Mouse (Mus musculus): ENCODE measurements around the gene Mapk9.
A peak's percentile ranks its signal among the peaks of the same experiment; 100 is the strongest.

The Mapk9 gene

DNA sequence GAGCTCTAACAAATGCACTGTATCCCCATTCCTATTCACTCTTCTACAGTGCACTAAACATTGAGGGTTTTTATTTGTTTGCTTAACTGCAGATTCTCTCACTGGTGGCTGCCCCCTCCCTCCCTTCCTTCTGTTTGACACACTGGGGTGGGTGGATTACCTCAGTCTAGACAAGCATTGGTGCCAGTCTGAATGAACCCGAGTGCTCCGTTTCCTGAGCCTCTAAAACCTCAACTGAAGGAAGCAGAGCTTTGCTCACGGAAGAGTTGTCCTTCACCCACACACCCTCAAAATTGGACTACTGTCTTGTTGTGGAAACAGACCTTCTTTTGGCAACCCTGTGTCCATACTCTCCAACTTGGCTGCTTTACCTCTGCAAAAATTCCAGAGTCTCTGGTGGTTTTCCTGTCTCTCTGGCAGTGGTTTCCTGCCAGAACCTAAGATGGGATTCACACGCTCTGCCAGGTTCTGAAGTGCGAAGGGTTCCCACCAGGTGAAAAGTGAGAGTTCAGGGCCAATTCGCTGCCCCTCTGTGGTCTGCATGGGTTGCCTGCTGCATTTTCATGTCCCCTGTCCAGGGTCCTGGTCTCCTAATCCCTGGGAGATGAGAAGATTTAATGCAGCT is 49.5 kb downstream of the Mapk9 start:
- no peak for DNase-seq (ENCODE audit: low spot score)

DNA sequence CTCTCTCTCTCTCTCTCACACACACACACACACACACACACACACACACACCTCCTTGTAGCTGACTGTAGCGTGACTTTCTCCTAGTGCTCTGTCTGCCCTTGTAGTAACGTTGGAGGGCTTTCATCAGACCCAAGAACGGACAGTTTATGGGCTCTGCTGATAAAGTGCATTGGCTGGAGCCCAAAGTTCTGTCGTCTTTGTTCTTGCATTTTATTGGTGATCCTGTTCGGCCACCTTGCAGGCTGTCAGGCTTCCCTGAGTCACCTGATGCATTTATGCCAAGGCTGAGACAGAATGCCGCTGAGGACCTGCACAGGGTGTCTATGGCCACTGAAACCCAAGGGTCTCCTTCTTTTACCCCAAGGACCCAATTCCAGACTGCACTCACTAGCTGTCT is 53.5 kb downstream of the Mapk9 start:
- no peak for DNase-seq (ENCODE audit: low spot score)

- no peak for DNase-seq (ENCODE audit: low spot score)
These were observed 54.6 kb downstream of the Mapk9 start for GRCm38 (mm10) chr11:49900962-49901658.

DNA sequence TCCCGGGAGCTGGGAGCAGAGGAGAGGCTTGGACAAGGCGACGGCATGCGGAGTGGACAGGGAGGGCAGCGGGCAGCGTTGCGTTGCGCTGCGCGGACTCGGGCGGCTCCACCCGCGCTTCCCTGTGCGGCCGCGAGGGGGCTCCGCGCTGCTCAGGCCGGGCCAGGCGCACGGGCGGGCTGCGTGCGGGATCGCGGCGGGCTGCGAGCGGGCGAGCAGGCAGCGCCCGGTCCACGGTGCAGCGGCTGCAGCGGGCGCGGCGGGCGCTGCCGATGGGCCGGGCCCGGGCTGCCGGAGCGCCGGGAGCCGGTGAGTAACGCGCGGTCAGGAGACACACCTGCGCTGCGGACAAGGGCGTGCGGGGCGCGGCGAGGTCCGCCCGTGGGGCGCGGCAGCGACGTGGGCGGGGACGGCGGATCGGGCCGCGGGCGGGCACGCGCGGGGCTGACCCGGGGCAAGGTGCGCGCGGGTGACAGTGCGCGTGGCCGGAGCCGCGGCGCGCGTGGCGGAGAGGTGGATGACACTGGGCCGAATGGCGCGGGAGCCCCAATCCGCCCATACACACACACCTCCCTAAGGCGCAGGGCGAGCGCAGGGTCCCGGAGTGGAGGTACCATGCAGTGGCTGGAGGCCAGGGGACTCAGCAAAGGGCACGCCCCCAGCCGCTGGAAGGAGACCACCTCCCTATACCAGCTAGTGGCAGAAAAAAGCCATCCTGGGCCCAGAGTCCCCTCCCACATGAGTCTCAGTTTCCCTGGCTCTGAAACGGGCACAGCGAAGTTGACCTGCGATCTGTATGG is 55.3 kb downstream of the Mapk9 start, which contains the start of gene Rasgef1c:
TSS of gene Rasgef1c (plus strand) at position 177 of the 800 bp plus-strand sequence.
- DNase-seq (ENCODE audit: low spot score): peak; percentile 20

GRCm38 (mm10) chr11:49903333-49903732 is 56.8 kb downstream of the Mapk9 start:
- DNase-seq (ENCODE audit: low spot score): no peak

DNA sequence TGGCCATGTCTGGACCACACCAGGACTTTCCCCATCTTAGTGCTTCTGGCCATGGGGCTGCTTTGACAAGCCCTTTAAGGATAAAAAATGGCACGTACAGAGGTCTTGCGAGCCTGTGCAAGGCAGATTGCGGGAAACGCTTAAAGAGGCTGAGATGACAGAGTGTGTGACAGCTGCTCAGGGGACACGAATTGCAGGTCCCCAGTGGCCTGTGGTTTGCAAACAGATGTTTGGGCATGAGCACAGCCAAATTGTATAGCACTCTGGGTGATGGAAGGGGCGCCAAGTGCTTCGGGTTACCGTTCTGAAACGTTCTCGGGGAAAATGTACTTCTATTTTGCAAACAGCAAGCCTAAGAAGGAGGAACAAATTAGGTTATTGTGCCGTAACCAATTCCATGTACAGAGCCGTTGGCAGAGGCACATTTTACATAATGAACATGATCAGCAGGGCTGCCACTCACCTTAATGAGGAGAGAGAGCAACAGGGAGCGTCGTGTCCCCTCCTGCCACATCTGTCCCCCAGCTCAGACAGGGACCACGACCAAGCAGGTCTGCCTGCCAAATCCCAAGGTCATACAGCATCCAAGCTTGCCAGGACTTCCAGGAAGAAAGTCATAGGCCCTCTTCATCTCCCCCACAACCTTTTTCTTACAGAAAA is 72.1 kb downstream of the Mapk9 start:
- DNase-seq (ENCODE audit: low spot score): no peak

DNA sequence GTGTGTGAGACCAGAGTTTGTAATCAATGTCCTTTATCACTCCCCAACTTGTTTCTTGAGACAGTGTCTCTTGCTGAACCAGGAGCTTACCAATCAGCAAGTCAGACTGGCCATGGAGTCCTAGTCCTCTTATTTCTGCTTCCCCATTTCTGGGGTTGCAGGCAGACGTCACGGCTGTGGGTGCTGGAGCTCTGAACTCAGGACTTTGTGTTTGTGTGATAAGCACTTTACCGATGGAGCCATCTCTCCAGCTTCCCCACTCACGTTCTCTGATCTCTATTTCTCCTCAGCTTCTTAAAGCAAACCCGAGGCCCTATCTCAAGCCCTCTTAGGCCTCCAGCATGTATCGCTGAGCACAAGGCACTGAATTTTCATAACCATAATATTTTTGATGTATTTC is 72.8 kb downstream of the Mapk9 start:
- no peak for DNase-seq (ENCODE audit: low spot score)

DNA sequence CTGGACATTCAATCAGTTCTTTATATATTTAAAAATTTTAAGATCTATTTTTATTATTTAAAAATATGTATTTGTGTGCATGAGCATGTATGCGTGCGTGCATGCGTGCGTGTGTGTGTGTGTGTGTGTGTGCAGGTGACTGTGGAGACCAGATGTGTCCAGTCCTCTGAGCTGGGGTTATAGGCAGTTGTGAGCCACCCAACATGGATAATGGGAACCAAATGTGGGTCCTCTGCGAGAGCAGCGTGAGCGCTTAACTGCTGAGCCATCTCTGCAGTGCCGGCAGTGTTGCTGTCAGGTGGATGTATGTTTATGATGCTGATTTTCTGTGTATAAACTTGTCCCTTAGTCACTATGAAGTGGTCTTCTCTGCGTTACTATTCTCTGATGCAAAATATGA is 77.0 kb downstream of the Mapk9 start:
- no peak for DNase-seq (ENCODE audit: low spot score)

DNA sequence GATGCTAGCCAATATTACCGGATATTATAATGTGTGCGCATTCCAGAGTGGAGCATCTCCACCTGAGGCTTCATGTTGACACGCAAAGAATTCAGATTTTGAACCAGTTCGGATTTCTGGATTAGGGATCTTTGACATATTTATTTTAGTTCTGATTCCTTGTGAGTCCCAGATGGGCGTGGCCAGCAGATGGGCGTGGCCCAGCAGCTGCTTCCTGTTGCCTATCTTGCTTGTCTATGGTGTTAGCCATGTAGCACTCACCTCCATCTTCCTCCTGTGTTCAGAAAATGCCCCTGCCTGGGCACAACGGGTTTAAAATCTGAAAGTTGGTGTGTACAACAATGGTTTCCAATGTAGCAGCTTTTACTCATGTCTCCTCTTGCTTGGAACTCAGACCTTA is 79.6 kb downstream of the Mapk9 start:
- DNase-seq (ENCODE audit: low spot score): no peak

DNA sequence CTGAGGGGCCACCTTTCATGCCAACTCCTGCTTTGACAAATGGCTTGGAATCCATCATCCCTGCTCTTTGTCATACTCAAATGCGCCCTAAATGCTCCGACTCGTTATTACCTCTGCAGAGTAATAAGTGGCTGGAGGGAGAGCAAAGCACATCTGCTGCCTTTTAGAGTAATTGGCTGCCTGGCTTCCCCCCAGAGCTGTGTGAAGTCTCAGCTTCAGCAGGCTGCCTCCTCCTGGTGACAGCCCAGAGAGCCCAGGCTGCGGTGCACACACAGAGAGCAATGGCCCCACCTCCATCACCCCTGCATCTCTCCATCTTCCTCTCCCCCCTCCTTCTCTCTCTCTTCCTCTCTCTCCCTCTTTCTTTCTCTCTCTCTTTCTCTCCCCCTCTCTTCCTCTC is 80.6 kb downstream of the Mapk9 start:
- DNase-seq (ENCODE audit: low spot score): no peak

GRCm38 (mm10) chr11:49927670-49928069 is 81.1 kb downstream of the Mapk9 start:
- DNase-seq (ENCODE audit: low spot score): no peak

DNA sequence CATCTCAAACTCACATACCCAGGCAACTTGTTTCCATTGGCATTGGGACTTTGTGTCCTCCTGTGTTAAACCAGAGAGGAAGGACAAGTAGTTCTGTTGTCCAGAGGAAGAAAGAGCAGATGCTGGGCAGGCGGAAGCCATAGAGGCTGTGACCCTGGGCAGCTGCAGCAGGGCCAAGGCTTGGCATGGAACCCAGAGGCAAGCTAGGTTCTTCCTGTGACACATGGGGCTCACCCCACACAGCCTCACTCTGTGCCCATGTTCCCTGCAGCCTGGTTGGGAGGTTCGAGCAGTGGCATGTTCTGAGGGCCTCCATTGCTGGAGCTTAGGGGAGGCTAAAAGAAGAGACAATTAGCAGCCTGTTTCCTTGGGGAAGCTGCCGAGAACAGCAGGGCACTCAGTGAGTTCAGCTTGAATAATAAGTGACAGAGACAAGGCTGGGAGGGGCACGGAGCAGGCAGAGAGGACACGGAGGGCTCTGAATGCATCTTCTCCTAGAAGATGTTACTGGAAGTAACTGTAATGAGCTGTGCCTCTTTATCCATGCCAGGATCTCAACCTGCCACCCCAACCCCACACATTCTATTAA is 84.6 kb downstream of the Mapk9 start:
- no peak for DNase-seq (ENCODE audit: low spot score)

DNA sequence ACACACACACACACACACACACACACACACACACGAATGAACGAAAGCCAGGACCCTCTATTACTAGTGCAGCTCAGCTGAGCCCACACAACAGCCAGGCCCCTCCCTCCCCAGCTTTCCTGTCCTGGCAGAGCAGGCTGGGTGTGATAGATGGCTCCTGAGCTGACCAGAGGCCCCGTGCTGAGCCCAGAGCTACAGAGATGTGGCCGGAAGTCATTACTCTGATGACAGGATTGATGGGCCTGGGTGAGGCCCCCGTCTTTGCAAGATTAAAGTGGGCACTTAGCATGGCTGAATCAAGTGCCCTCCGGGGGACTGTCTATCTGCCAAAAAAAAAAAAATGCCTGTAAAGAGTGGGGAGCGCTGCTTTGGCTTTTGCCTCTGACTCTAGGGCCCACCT is 85.3 kb downstream of the Mapk9 start:
- no peak for DNase-seq (ENCODE audit: low spot score)

- no peak for DNase-seq (ENCODE audit: low spot score)
These were observed 87.3 kb downstream of the Mapk9 start for GRCm38 (mm10) chr11:49933811-49934210.

GRCm38 (mm10) chr11:49934322-49934721 is 87.8 kb downstream of the Mapk9 start:
- no peak for DNase-seq (ENCODE audit: low spot score)

All from ovary, adult 18-20 months (tissue).